Mouse (Mus musculus) limb, embryonic 10.5 days (tissue): ENCODE results near the gene Hnrnpll. TPM values are rescaled to one million over a fixed set of nuclear protein-coding genes. Genes with fewer than 3 reads are reported as not detected.
"Not testable (repeated sequence)": the region's sequence is repeated elsewhere in the genome, so short reads cannot be mapped to it uniquely, and the experiment has no call there.

Experiments
- DNase-seq: peaks from one replicate; pipeline ENCODE4 v3.0.0-alpha.2; 2017; ENCODE audit warnings: low spot score
- H3K27ac ChIP-seq: fragments of 300-500 bp; sonication (generic); 2 replicates; pipeline ENCODE4 v1.5.1; 2016; ENCODE audit warnings: mild to moderate bottlenecking
- H3K27me3 ChIP-seq: fragments of 300-500 bp; sonication (generic); 2 replicates; pipeline ENCODE4 v1.6.1; 2016; ENCODE audit warnings: low read depth, mild to moderate bottlenecking; ENCODE audit not compliant: poor library complexity, severe bottlenecking
- H3K36me3 ChIP-seq: fragments of 300-500 bp; sonication (generic); 2 replicates; pipeline ENCODE4 v1.6.1; 2016; ENCODE audit warnings: mild to moderate bottlenecking, moderate library complexity
- H3K4me1 ChIP-seq: fragments of 300-500 bp; sonication (generic); 2 replicates; pipeline ENCODE4 v1.6.1; 2016
- H3K4me3 ChIP-seq: fragments of 300-500 bp; sonication (generic); 2 replicates; pipeline ENCODE4 v1.5.1; 2016; ENCODE audit warnings: mild to moderate bottlenecking, moderate library complexity
- H3K9me3 ChIP-seq: fragments of 300-500 bp; sonication (generic); replicated peaks from 2 replicates; pipeline ENCODE4 v1.6.1; 2016; ENCODE audit warnings: mild to moderate bottlenecking
- WGBS: fragments of 180-500 bp; shearing (Covaris S2); methylation state at CpG from one replicate; pipeline ENCODE4 v1.1.7; 2016; 5-methylcytosine and 5-hydroxymethylcytosine counted together
- polyA plus RNA-seq: library from polyadenylated mRNA; unstranded; fragments of >200 nt; fragmentation: Nextera tagmentation; extraction: Ambion mirVana; gene quantifications from 2 replicates; pipeline ENCODE4 v1.2.1, GENCODE M21; 2016

Gene Hnrnpll
- polyA plus RNA-seq, 1 experiment from 2014 or later = 99.2 TPM

DNA sequence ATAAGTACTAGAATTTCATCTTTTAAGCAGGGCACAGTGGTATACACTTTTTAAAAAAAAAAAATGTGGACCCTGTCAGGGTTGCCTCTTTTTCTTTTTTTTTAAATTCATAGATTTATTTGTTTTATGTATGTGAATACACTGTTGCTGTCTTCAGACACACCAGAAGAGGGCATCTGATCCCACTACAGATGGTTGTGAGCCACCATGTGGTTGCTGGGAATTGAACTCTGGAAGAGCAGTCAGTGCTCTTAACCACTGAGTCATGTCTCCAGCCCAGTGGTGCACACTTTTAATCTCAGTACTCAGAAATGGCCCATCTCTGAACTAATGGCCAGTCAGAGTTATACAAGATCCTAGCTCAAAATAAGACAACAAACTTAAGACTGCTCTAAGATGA, 12.8 kb downstream of the Hnrnpll start:
- not testable (repeated sequence) for H3K27me3 ChIP-seq, H3K27ac ChIP-seq, H3K4me3 ChIP-seq, H3K4me1 ChIP-seq, H3K9me3 ChIP-seq, DNase-seq
- H3K36me3 ChIP-seq = peaks cover 99% of the 10 kb centered on the region

DNA sequence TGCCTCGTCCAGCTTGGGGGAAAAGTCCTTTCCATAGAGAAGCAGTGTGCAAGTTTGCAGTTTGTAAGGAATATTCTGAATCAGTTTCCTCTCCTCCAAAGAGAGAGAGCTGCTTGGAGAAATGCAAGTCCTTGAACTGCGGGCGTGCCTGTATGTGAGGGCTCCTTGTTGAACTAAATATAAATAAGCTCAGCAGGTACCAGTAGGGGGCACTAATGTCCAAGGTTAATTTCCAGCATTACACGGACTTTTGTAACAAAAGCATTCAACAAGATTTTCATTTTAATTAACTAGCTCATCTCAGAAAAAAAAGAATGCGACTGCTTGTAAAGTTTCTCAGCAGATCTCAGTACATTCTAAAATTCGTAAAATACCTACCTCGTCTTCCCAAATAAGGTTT, 13.9 kb downstream of the Hnrnpll start:
- H3K27ac ChIP-seq = no peak overlapping the region
- H3K27me3 ChIP-seq = no peaks in the 10 kb centered on the region
- H3K4me1 ChIP-seq = no peaks in the 10 kb centered on the region
- 82% methylated on average over 7 of the region's 7 CpGs for WGBS
- H3K36me3 ChIP-seq = peaks cover 99% of the 10 kb centered on the region
- DNase-seq = no peak
- no peaks in the 10 kb centered on the region for H3K9me3 ChIP-seq
- H3K4me3 ChIP-seq = no peak overlapping the region

DNA sequence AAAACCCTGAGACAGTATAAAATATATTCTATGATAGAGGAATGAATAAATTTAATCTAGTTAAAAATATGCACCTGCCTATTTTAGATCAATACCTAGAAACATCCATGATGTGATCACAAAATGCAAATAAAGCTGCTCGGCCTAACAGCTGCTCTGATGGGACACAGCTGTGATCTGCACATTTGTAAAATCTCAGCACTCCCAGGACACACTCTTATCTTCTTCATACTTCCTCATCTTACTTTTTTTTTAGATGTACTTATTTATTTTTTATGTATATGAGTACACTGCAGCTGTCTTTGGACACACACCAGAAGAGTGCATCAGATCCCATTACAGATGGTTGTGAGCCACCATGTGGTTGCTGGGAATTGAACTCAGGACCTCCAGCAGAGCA, 20.4 kb downstream of the Hnrnpll start:
- H3K27me3 ChIP-seq = no peaks in the 10 kb centered on the region
- no peaks in the 10 kb centered on the region for H3K4me1 ChIP-seq
- 88% methylated on average over 1 of the region's 1 CpGs for WGBS
- peaks cover 95% of the 10 kb centered on the region for H3K36me3 ChIP-seq
- DNase-seq = no peak
- H3K9me3 ChIP-seq = no peaks in the 10 kb centered on the region
- no peak overlapping the region for H3K4me3 ChIP-seq
- H3K27ac ChIP-seq = no peak overlapping the region

DNA sequence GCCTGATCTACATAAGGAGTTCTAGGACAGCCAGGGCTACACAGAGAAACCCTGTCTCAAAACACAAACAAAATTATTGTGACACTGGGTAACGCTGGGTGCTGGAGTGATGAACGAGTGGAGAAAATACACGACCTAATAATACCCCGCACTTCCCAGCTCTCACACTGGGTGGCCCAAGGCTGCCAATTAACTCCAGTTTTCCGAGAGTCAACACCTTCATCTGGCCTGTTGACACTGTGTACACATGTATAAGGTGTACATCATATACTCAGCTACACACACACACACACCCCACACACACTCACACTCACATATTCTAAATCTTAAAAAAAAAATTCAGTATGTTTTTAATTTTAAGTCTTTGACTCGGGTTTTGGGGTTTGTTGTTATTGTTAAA, 33.5 kb downstream of the Hnrnpll start:
- DNase-seq = no peak
- H3K9me3 ChIP-seq = no peaks in the 10 kb centered on the region
- peaks cover 83% of the 10 kb centered on the region for H3K36me3 ChIP-seq
- 89% methylated on average over 6 of the region's 6 CpGs for WGBS
- peaks cover 12% of the 10 kb centered on the region for H3K4me1 ChIP-seq
- no peak overlapping the region for H3K27ac ChIP-seq
- H3K4me3 ChIP-seq = no peak overlapping the region
- no peaks in the 10 kb centered on the region for H3K27me3 ChIP-seq

DNA sequence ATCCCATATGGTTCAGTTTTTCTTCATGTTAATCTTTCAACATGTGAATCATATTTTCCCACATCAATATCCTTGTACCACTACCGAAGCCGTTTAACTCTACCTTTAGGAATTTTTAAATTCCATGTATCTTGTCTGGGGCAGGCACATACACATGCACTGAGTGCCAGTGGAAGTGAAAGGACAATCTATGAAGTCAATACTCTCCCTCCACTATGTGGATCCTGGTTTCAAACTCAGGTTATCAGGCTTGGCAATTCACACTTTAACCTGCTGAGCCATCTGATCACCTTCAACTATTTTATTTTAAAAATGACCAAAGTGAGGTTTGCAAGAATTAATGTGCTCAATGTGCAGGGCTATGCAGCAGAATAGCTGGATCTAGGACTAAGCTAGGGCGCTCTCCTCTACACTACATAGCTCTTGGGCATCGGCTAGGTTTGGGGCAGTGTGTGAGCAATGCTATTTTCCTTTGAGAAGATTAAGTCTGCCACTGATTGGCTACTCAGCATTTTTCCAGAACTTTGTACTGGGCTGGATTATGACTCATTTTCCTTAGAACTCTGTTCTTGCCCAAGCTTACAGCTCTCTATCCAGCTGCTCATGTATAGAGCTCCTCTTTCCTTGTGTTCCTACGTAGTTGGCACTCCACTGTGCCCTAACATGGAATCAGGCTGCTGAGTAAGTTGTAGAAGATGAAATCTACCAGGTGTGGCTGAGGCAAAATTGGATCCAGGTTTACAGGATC, 35.8 kb downstream of the Hnrnpll start:
- peaks cover 61% of the 10 kb centered on the region for H3K36me3 ChIP-seq
- no peak for DNase-seq
- 91% methylated on average over 5 of the region's 5 CpGs for WGBS

DNA sequence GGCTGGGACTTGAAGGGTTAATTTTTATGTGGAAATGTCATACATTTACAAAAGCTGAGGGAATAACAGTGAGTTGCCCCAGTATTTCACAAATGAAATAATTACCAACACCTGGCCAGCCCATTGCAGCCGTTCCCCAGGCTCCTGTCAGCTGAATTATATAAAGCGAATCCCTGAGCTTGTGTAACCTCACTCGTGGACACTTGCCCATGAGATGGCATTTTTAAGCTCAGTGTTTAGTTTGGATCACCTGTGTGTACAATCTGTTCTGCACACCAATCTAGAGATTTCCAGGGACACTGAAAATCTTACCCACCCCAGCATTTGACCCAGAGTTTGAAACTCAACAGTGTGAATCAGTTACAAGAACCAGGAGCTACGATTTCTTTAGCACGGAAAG, 40.0 kb downstream of the Hnrnpll start:
- no peak for DNase-seq
- Histone ChIP-seq H3K4me1 (peaks cover 16% of the 10 kb centered on the region), H3K9me3 (no peaks in the 10 kb centered on the region), H3K27ac (no peak overlapping the region), H3K36me3 (peaks cover 18% of the 10 kb centered on the region), H3K27me3 (no peaks in the 10 kb centered on the region), H3K4me3 (no peak overlapping the region)
- 74% methylated on average over 5 of the region's 5 CpGs for WGBS

More for the DNA sequence above, 35.8 kb downstream of the Hnrnpll start:
- no peak overlapping the region for H3K27ac ChIP-seq
- peaks cover 12% of the 10 kb centered on the region for H3K4me1 ChIP-seq
- H3K27me3 ChIP-seq = no peaks in the 10 kb centered on the region
- no peak overlapping the region for H3K4me3 ChIP-seq
- no peaks in the 10 kb centered on the region for H3K9me3 ChIP-seq

DNA sequence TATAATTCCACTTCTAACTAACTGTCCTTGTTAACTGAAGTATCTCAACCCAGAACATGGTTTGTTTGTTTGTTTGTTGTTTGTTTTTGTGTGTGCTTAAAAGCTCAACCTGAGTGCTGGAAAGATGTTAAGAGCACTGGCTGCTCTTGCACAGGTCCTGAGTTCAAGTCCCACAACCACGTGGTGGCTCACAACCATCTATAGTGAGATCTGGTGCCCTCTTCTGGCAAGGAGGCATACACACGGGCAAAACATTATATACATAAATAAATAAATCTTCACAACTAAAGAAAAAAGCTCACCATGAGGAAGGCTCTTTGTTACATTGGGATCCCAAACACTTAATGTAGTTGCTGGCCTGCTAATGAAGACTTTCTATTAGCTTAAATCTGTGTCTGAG, 41.6 kb downstream of the Hnrnpll start:
- 82% methylated on average over 2 of the region's 2 CpGs for WGBS
- no peak overlapping the region for H3K4me3 ChIP-seq

DNA sequence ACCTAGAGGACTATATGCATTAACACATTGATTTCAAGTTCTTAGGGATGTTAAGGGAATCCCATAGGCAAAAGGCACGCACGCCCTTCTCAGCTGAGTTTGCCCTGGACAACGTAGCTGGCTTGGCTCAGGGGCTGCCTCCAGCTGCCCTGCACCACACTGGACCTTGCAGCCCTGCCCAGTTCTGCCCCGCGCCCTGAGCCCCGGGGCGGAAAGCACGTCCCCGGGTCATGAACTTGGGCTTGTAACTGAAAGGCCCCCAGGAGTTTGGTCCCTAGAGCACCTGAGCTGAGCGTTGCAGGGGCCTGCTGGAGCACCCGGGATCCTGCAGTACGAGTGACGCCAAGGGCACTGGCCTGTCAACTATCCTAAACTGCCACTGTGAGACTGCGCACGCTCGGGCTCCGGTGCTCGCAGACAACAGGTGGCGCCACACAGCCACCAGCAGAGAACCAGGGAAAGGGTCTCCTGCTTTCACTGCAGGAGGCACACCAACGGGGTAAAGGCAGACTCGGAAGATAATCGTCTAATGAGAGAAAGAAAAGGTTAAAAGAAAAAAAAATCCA, 43.1 kb downstream of the Hnrnpll start:
- no peaks in the 10 kb centered on the region for H3K36me3 ChIP-seq
- no peaks in the 10 kb centered on the region for H3K27me3 ChIP-seq
- WGBS = 11% methylated on average over 22 of the region's 22 CpGs
- no peaks in the 10 kb centered on the region for H3K9me3 ChIP-seq
- no peak overlapping the region for H3K27ac ChIP-seq
- H3K4me1 ChIP-seq = peaks cover 7% of the 10 kb centered on the region
- peak; percentile 64 for DNase-seq
- peak overlapping the region; percentile 42 for H3K4me3 ChIP-seq

More for the DNA sequence above, 41.6 kb downstream of the Hnrnpll start:
- Histone ChIP-seq H3K27ac (no peak overlapping the region), H3K4me1 (peaks cover 7% of the 10 kb centered on the region), H3K9me3 (no peaks in the 10 kb centered on the region), H3K27me3 (no peaks in the 10 kb centered on the region), H3K36me3 (peaks cover 5% of the 10 kb centered on the region)
- DNase-seq = no peak

DNA sequence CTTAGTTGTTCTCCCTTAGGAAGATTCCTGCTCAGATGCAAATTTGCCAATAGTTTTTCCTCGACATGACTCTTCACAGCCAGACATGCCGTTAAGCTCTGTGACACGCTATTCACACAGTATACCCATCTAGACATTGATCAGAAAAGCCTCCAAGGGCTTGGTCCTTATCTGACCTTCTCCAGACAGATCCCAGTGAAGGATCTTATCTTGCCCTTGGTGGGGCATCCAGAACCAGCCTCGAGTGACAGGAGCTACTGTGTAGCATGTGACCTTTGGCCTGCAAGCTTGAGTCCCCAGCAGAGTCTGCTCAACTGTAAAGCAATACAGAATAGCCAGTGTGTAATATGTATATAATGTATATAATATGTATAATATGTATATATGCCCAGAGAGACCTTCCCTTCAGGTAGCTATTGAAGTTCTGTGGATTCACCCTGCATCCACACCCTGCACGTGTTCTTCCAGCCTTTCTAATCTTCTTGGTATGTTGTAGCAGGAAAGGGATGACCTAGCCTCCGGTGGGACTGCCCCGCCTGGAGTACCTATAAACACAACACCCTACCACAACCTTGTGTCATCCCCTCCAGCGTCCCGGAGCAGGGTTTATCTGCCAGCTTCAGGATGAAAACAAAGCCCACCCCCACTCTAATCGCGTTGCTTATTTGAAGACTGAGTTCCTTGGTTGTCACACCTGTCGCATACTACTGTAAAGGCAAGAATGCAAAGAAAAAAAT, 43.7 kb downstream of the Hnrnpll start:
- H3K27ac ChIP-seq = no peak overlapping the region
- peaks cover 7% of the 10 kb centered on the region for H3K4me1 ChIP-seq
- 62% methylated on average over 12 of the region's 12 CpGs for WGBS
- H3K27me3 ChIP-seq = no peaks in the 10 kb centered on the region
- no peak overlapping the region for H3K4me3 ChIP-seq
- H3K36me3 ChIP-seq = no peaks in the 10 kb centered on the region
- no peaks in the 10 kb centered on the region for H3K9me3 ChIP-seq
- peak; percentile 28 for DNase-seq

DNA sequence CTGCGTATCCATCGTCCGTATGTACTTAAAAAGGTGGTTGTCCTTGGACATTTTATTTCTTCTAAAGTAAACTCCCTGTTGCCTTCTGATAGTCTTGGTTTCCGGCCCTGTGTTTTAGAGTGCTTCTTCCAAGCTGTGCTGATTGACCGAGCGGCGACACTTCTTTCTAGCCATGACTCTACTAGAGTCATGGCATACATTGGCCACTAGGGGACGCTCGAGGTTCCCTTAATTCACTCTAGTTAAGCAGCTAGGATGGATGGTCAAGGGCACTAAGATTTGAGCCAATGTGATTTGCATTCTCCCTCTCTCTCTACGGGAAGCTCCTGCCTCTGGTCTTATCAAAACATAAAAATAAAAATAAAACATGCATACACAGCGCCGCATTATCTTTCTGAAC, 44.7 kb downstream of the Hnrnpll start:
- Histone ChIP-seq H3K4me1 (peaks cover 7% of the 10 kb centered on the region), H3K4me3 (no peak overlapping the region), H3K27me3 (no peaks in the 10 kb centered on the region), H3K27ac (no peak overlapping the region), H3K9me3 (no peaks in the 10 kb centered on the region), H3K36me3 (no peaks in the 10 kb centered on the region)
- peak; percentile 58 for DNase-seq
- WGBS = 47% methylated on average over 12 of the region's 12 CpGs

DNA sequence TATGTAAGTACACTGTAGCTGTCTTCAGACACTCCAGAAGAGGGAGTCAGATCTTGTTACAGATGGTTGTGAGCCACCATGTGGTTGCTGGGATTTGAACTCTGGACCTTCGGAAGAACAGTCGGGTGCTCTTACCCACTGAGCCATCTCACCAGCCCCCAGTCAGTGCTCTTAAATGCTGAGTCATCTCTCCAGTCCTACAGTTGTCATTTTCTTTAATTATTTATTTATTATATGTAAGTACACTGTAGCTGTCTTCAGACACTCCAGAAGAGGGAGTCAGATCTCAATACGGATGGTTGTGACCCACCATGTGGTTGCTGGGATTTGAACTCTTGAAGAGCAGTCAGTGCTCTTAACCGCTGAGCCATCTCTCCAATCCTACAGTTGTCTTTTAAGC, 45.7 kb downstream of the Hnrnpll start:
- H3K27ac ChIP-seq, DNase-seq, H3K4me1 ChIP-seq, H3K36me3 ChIP-seq, H3K27me3 ChIP-seq, H3K9me3 ChIP-seq, H3K4me3 ChIP-seq: not testable (repeated sequence)
- WGBS = 91% methylated on average over 4 of the region's 4 CpGs

DNA sequence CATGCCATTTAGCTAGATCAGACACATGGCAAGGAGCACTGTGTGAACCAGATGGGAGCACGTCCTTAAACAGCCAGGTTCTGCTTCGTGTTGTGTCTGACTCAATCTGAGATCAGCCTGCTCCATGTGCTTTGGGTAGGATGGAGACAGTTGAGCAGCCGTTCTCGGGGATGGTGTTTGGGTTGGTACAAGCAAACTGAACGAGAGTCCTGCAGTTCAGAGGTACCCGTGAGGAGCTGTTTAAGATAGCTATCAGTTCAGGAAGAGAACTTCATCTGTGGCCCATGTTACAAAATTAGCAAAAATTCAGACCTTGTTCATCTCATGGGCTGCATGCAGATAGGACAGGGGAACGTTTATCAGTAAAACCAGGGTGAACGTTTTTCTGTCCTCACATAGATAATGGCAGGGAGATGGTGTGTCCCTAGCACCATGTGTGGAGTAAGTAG, 47.7 kb downstream of the Hnrnpll start:
- no peak overlapping the region for H3K4me3 ChIP-seq
- WGBS = 80% methylated on average over 8 of the region's 8 CpGs
- 0 out of 2 replicates have a peak, but pooled peaks cover 4% of the 10 kb centered on the region for H3K27me3 ChIP-seq
- no peak for DNase-seq
- no peaks in the 10 kb centered on the region for H3K9me3 ChIP-seq
- peaks cover 15% of the 10 kb centered on the region for H3K4me1 ChIP-seq
- no peak overlapping the region for H3K27ac ChIP-seq
- H3K36me3 ChIP-seq = no peaks in the 10 kb centered on the region

DNA sequence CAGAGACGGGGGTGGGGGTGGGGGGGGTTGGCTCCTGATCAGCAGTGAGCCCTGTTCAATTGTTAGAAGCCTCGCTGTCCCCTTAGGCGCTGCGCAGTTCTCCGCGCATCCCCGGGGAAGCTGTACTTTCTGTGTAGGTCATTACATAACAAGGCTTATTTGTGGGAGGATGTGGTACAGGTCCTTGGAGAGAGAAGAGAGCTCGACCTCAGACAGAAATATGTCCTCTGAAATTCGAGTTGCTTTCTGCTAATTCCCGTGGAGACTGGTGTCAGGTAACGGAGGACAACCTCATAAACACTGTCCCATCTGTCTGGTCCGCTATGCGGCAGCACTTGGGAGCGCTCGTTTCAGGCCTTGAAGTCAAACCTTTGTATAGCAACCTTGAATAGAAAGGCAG, 52.2 kb downstream of the Hnrnpll start:
- WGBS = 26% methylated on average over 15 of the region's 15 CpGs
- no peak for DNase-seq
- peak overlapping the region; percentile 25; the same call in 1 of the 2 replicates for H3K27ac ChIP-seq

More for the DNA sequence above, 52.2 kb downstream of the Hnrnpll start:
- Histone ChIP-seq H3K36me3 (no peaks in the 10 kb centered on the region), H3K27me3 (0 out of 2 replicates have a peak, but pooled peaks cover 6% of the 10 kb centered on the region), H3K4me3 (0 out of 2 replicates have a peak overlapping the region, but pooled peaks have one; percentile 6), H3K4me1 (peaks cover 38% of the 10 kb centered on the region), H3K9me3 (no peaks in the 10 kb centered on the region)
